Comparison of ENCODE assay signal across 20 mouse cellular contexts in genomic region chr2:178676970-178677369, GRCm38 (mm10).
"Had no signal": no experiment of that assay in that cellular context is flagged by ENCODE, and none has a peak within 500 bp of the region (broad histone marks: within the 10 kb centered on the region; RNA-seq: fewer than 3 reads in every experiment).

No protein-coding gene starts in this region.

- H3K4me1 ChIP-seq: limb, embryonic 15.5 days; midbrain, embryonic 12.5 days had no signal

- H3K27me3 ChIP-seq: kidney, embryonic 15.5 days; limb, embryonic 15.5 days; midbrain, embryonic 12.5 days; midbrain, embryonic 15.5 days; neural tube, embryonic 12.5 days; neural tube, embryonic 15.5 days had no signal

- H3K36me3 ChIP-seq: kidney, embryonic 15.5 days; limb, embryonic 12.5 days; limb, embryonic 15.5 days; midbrain, embryonic 12.5 days; midbrain, embryonic 15.5 days; neural tube, embryonic 12.5 days; neural tube, embryonic 15.5 days had no signal

- H3K9me3 ChIP-seq: kidney, embryonic 15.5 days; limb, embryonic 12.5 days; limb, embryonic 15.5 days; midbrain, embryonic 12.5 days; midbrain, embryonic 15.5 days; neural tube, embryonic 12.5 days; neural tube, embryonic 15.5 days had no signal

- ATAC-seq: hindbrain, postnatal 0 days; inflammation-experienced regulatory T-cells, adult 6 months; intestine, embryonic 16.5 days; lung, postnatal 0 days; midbrain, embryonic 15.5 days had no signal

- DNase-seq: kidney, adult 18-20 months; kidney, postnatal 10 days; left cerebral cortex, postnatal 4 days; lung, embryonic 14.5 days; right cerebral cortex, adult 18-20 months; right cerebral cortex, postnatal 14 days; right cerebral cortex, postnatal 4 days; thymus, postnatal 25 days had no signal

- H3K9ac ChIP-seq: kidney, embryonic 15.5 days; limb, embryonic 12.5 days; limb, embryonic 15.5 days; lung, embryonic 14.5 days; midbrain, embryonic 12.5 days; midbrain, embryonic 15.5 days; neural tube, embryonic 12.5 days; neural tube, embryonic 15.5 days had no signal

- H3K4me3 ChIP-seq: kidney, embryonic 15.5 days; limb, embryonic 12.5 days; limb, embryonic 15.5 days; midbrain, embryonic 12.5 days; midbrain, embryonic 15.5 days; neural tube, embryonic 12.5 days; neural tube, embryonic 15.5 days had no signal

- H3K4me2 ChIP-seq: kidney, embryonic 15.5 days; limb, embryonic 12.5 days; limb, embryonic 15.5 days; lung, embryonic 14.5 days; midbrain, embryonic 12.5 days; midbrain, embryonic 15.5 days; neural tube, embryonic 12.5 days; neural tube, embryonic 15.5 days had no signal

- H3K27ac ChIP-seq: hindbrain, postnatal 0 days; kidney, embryonic 15.5 days; limb, embryonic 12.5 days; limb, embryonic 15.5 days; macrophage; midbrain, embryonic 12.5 days; midbrain, embryonic 15.5 days; neural tube, embryonic 12.5 days; neural tube, embryonic 15.5 days had no signal
